Mouse (Mus musculus) T-cell, adult 2 months (primary cell): ENCODE measurements around the gene Rora.

Experiments used
- DNase-seq: peaks from one replicate; pipeline ENCODE4 v3.0.0; 2022; ENCODE audit warnings: low spot score

Rora gene

GRCm38 (mm10) chr9:68653211-68654038 is at the start of gene Rora:
Rora (plus strand) TSS chr9:68653786.
- no peak for DNase-seq

DNA sequence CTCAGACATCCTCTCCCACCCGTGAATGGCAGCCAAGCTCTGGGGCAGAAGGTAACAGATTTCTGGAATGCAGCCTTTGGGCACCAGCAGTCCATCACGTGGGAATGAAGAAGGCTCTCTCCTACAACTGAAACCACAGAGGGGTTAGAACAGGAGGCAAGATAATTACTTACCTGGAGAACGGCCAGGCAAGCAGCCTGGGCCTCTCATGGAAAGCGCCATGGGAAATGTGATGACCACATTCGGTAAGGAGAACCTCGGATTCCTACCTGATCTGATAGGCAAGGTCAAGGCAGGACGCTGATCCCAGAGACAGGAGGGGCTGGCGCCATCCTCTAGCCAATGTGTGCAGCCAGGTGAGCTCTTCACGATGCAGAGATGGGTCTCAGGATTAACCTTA is 39.6 kb upstream of the Rora start:
- no peak for DNase-seq

GRCm38 (mm10) chr9:68617116-68617515 is 36.5 kb upstream of the Rora start:
- DNase-seq: no peak

DNA sequence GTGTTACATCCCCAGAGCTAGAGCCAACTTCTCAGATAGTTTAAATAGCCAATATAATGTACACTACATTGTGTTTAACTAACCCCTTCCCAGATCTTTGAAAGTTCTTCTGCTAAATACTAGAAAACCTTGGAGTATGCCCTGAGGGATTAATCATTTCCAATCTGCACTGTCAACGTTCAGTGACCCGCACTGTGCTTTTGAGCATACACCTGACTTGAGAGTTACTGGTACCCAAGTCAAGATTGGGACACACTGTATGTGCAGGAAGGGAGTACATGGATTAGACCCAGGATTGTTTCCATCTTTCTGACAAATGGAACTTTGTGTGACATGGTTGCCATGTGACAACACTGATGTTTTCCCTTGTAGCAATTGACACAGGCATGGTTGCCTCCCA is 33.5 kb upstream of the Rora start:
- no peak for DNase-seq

- no peak for DNase-seq
Observed at GRCm38 (mm10) chr9:68620441-68620840, 33.1 kb upstream of the Rora start.

GRCm38 (mm10) chr9:68624981-68625380 is 28.6 kb upstream of the Rora start:
- no peak for DNase-seq

DNA sequence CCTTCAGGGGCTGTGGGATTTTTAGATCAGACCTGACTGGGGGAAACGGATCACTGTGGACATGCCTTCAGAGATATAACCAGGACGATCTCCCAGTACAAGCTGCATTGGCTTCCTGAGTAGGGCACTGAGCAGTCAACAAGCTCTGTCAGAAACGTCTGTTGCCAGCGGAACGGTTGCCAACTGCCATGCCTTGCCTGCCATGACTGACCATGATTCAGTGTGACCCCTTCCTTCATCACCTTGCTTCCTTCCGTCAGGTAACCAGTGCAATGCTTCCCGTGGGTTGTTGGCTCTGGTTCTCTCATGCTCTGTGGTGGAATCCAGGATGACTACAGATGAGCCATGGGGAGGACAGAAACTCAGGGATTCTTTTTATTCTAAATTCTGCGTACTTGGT is 16.3 kb upstream of the Rora start:
- no peak for DNase-seq

DNA sequence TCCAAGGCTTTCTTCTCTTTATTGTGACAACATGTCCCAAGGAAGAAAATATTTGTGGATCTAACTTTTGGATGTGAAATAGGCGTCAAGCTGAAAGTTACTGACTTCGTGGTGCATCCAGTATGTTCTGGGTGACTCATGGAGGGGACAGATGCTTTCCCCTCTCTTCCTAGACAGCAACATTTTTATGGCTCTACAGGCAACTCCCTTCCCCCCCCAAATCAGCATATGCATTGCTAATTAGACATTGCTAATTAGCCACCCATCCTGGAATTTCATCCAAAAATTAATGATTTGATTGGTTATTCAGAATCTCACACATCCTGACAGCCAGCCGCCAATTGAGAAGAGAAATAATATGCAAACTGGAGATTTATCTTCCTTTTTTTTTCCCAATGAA is 12.5 kb upstream of the Rora start:
- DNase-seq: no peak

- DNase-seq: no peak
Observed at GRCm38 (mm10) chr9:68648061-68648460, 5.5 kb upstream of the Rora start.

- no peak for DNase-seq
Observed at GRCm38 (mm10) chr9:68654039-68654332, 400 bp downstream of the Rora start.

DNA sequence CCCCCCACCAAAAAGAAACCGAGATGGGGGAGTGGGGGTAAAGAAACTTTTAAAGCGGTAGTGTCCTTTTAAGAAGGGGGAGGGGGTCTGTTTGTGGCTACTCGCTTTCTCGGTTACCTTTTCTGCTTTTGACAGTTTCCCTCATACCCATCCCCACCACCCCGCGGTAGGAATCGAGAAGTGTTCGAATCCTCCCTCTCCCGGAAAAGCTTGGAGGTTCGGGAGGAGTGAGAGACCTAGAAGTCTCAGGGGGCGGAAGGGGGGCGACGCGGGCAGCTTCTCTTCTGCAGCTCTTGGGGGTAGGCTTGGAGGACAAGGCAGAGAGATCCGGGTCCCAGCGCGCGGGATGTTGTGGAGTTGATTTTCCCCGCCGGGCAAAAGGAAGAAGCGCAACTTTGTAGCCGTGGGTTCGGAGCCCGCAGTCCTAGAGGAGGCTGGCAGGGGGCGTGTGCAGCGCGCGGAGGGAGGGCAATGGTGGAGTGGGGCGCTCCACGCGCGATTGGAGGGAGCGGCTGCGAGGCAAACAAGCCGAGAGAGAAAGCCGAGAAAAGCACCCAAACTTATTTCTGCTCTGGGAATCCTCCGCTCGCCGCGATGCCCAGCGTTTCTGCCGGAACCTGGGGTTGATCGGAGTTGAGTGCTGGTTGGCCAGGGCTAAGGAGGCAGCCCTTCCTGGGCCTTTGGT is 889 bp downstream of the Rora start:
- no peak for DNase-seq

DNA sequence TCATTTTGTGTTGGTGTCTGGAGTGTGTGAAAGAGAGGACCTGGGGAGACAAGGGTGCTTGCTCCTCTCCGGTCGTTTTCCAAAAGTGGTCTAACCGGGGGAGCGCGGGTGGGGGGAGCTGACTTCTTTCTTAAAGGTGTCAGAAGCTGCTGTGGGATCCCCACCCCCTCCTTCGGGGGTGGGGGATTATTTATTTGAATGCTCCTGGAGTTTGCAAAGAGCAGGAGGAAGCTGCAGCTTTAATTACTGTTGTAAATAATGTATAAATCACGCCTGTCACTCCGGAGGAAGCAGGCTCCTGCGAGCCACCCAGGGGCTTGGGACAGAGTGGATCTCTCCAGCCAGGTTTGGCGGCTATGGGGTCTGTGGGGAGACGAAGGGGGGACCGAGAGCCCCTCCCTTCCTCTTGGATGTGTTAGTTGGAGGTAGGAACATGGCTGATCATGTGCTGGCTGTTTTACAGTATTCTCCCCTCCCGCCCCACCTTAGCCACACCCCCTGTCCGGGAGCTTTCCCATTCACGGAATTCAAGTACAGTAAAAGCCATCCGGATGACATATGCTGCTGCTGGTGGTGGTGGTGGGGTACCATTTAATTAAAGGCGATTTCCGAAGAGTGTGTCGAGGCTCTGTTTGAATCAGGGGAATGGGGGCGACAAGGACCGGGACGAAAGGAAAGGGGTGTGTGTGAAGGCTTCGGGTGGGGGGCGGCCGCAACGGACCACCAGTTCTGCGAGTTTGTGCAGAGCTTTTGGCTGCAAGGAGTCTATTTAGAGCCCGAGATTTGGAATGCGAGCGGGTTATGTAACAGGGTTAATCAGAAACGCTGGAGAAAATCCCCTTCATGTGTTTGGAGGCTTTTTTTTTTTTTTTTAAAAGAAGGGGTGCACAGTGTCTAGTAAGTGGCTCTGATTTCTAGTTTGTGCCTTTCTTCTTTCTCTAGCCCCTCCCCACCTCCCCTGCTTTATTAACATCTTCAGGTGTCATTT is 1.7 kb downstream of the Rora start:
- no peak for DNase-seq

GRCm38 (mm10) chr9:68656076-68656795 is 2.6 kb downstream of the Rora start:
- DNase-seq: no peak

GRCm38 (mm10) chr9:68656796-68657130 is 3.2 kb downstream of the Rora start:
- DNase-seq: no peak

DNA sequence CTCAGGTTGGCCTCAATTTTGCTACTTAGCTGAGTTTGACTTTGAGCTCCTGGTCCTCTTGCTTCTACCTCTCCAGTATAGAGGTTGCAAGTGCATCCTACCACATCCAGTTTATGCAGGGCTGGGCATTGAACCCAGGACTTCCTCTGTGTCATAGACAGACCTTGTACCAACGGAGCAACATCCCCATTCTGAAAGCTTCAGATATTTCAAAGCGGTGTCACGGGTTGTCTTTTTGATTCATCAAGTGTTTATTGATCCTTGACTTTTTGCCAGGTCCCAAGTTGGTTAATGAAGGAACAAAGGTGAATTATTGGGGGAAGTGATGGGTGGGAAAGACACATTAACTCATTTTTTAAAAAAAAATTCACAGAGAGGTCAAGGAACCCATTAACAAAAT is 17.1 kb downstream of the Rora start:
- DNase-seq: no peak

DNA sequence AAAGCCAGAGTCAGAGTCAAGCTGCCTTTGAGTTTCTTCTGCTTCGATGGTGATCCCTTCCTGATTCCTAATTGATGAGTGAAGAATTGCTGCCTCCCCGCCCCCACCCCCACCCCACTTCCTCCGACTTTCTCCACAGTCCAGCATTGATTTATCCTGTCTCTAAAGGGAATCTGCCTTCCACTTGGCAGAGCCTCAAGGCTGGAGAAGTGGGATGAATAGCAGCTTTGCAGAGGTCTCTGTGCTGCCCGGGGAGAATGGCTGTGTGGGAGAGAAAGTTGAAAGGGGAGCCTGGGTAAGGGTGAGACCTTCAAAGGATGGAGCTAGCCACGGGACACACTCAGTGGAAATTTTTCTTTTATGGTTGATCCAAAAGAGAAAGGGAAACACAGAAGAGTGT is 18.9 kb downstream of the Rora start:
- no peak for DNase-seq

- DNase-seq: no peak
Observed at GRCm38 (mm10) chr9:68673221-68673620, 19.6 kb downstream of the Rora start.

- DNase-seq: no peak
Observed at GRCm38 (mm10) chr9:68679871-68680374, 26.3 kb downstream of the Rora start.

GRCm38 (mm10) chr9:68683938-68684337 is 30.4 kb downstream of the Rora start:
- DNase-seq: no peak

GRCm38 (mm10) chr9:68685562-68685961 is 32.0 kb downstream of the Rora start:
- DNase-seq: no peak

DNA sequence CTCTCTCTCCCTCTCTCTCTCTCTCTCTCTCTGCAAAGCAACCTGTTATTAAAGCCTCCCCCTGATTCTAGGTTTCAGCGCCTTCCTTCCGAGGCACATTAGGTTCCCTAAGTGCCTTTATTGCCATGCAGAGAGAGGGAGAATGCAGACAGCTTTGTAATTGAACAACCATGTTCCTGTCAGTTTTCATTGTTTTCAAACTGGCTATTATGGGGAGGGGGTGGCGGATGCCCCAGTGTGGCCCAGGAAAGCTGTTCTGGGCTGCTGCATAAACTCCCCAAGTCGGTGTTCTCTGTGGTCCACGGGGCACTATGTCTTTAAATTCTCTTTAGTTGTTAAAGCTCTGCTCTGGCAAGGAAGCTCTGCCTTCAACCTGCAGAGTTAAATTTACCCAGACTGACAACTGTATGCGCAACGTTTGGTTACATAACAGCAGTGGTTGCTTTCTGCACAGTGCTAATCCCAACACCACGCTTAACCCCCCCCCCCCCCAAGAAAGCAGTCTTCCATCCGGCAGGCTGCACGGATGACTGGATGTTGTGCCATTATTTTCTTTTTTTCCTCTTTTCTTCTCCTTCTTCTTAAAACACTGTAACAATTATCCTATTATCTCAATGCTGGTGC is 33.8 kb downstream of the Rora start:
- no peak for DNase-seq
